Mouse (Mus musculus): Measurements from ENCODE around the gene Zfp273. TPM values are rescaled to one million over a fixed set of nuclear protein-coding genes. Genes with fewer than 3 reads are reported as not detected.
A peak's percentile ranks its signal among the peaks of the same experiment; 100 is the strongest.
"Not testable (repeated sequence)": the region's sequence is repeated elsewhere in the genome, so short reads cannot be mapped to it uniquely, and the experiment has no call there.

The Zfp273 gene
- total and polyA plus RNA-seq, 2 experiments from 2014 or later: 2.5 to 3.2 TPM

DNA sequence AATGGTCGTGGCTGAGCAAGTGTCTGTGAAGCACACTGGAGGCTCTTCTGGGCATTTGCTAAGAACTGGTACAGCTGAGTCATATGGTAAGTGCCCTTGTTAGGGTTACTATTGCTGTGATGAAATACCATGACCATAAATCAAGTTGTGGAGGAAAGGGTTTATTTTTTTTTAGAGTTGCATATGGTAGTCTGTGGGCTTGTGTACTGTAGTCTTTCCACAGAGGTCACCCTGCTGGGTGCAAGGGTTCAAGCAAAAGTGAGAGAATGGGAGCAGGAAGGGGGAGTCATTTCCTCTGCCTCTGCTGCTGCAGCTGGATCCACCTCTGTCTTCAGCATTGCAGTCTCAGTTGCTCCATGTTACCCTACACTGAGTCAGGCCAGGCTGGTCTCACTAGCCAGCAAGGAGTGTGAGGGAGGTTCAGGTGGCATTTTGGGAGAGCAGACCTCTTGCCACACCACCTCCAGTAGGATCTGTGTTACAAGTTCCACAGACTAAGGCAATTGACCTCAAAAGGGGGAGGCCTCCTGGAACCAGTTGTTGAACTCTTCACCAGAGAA, 1.8 kb upstream of the Zfp273 start:
- Histone ChIP-seq H3K36me3 (replicated peaks; ENCODE audit: control insufficient read depth, insufficient read depth, low read length) (no peaks in the 10 kb centered on the region), H3K4me1 (ENCODE audit: control insufficient read depth, insufficient read depth) (no peaks in the 10 kb centered on the region), H3K4me3 (ENCODE audit: low read depth, low read length) (no peak overlapping the region), H3K9ac (replicated peaks; ENCODE audit: low read depth, low read length) (no peak overlapping the region), H3K9me3 (replicated peaks; ENCODE audit: control insufficient read depth, low read length) (no peaks in the 10 kb centered on the region), H3K27ac (ENCODE audit: low read depth) (no peak overlapping the region), H3K27me3 (ENCODE audit: control insufficient read depth, insufficient read depth, low read length) (no peaks in the 10 kb centered on the region), H3K4me2 (ENCODE audit: low read depth, low read length) (no peak overlapping the region)
- ATAC-seq (ENCODE audit: insufficient read depth, low read depth) (no peak), DNase-seq (ENCODE audit: low spot score) (no peak)
- TF ChIP-seq EP300 (IDR thresholded peaks at IDR 0.05; ENCODE audit: low read depth) (no peak), CTCF (IDR thresholded peaks at IDR 0.05; ENCODE audit: low read depth) (no peak)
- 54% methylated on average over 1 of the region's 1 CpGs for WGBS

DNA sequence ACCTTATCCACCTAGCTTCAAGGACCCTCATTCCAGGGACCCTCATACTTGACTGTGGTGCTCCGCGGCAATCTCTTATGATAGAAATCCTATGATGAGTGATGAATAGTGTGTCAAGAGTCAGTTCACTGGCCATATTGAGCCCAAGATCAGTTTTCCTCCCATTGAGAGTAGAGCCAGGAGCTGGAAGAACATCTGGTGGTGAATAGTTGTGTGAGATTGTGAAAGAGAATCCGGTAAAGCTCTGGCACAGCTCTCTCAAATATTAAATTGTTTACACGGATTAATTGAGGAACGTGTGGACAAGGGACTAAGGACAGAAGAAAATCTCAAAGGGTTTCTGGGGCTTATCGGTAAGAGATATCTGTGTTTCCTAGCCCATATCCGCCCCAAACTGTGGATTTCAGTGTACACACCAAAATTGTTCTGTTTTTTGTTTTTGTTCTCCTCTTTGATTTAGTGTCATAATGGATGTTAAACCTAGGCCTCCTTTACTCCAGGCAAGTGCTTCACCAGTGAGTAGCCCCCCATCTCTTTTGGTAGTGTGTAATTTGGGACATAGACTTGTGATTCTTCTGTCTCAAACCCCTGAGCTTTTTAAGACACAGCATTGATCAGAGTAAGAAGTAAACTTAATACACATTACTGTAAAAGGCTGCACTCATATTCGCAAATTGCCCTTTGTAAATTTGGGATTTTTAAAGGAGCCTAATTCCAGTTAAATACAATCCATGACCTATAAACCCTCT, 405 bp upstream of the Zfp273 start:
- DNase-seq (ENCODE audit: low spot score) (no peak), ATAC-seq (ENCODE audit: insufficient read depth, low read depth) (no peak)
- Histone ChIP-seq H3K9me3 (replicated peaks; ENCODE audit: control insufficient read depth, low read length) (0 out of 2 replicates have a peak, but pooled peaks cover 4% of the 10 kb centered on the region), H3K4me1 (ENCODE audit: control insufficient read depth, insufficient read depth) (no peaks in the 10 kb centered on the region), H3K9ac (replicated peaks; ENCODE audit: low read depth, low read length) (no peak overlapping the region; the same call in 1 of the 2 replicates), H3K4me2 (ENCODE audit: low read depth, low read length) (peak overlapping the region; percentile 73; the same call in 1 of the 2 replicates), H3K27ac (ENCODE audit: low read depth) (peak overlapping the region; percentile 93), H3K4me3 (ENCODE audit: low read depth, low read length) (peak overlapping the region; percentile 93), H3K27me3 (ENCODE audit: control insufficient read depth, insufficient read depth, low read length) (no peaks in the 10 kb centered on the region), H3K36me3 (replicated peaks; ENCODE audit: control insufficient read depth, insufficient read depth, low read length) (no peaks in the 10 kb centered on the region)
- 74% methylated on average over 8 of the region's 8 CpGs for WGBS
- TF ChIP-seq EP300 (IDR thresholded peaks at IDR 0.05; ENCODE audit: low read depth) (no peak), CTCF (IDR thresholded peaks at IDR 0.05; ENCODE audit: low read depth) (no peak)

- Histone ChIP-seq H3K27ac (ENCODE audit: low read depth) (no peak overlapping the region), H3K4me3 (ENCODE audit: low read depth, low read length) (no peak overlapping the region), H3K4me1 (ENCODE audit: control insufficient read depth, insufficient read depth) (no peaks in the 10 kb centered on the region), H3K9ac (replicated peaks; ENCODE audit: low read depth, low read length) (no peak overlapping the region), H3K4me2 (ENCODE audit: low read depth, low read length) (no peak overlapping the region), H3K27me3 (ENCODE audit: control insufficient read depth, insufficient read depth, low read length) (no peaks in the 10 kb centered on the region), H3K9me3 (replicated peaks; ENCODE audit: control insufficient read depth, low read length) (0 out of 2 replicates have a peak, but pooled peaks cover 4% of the 10 kb centered on the region), H3K36me3 (replicated peaks; ENCODE audit: control insufficient read depth, insufficient read depth, low read length) (peaks cover 8% of the 10 kb centered on the region)
- WGBS: 45% methylated on average over 1 of the region's 1 CpGs
- no peak for ATAC-seq (ENCODE audit: insufficient read depth, low read depth)
- peak; percentile 10 for DNase-seq (ENCODE audit: low spot score)
- no peak for TF ChIP-seq CTCF (IDR thresholded peaks at IDR 0.05; ENCODE audit: low read depth)
Observed at GRCm38 (mm10) chr13:67818636-67819035, 5.1 kb downstream of the Zfp273 start.

GRCm38 (mm10) chr13:67830911-67831336, 17.4 kb downstream of the Zfp273 start, which contains the start of gene Gm10037:
TSS of gene Gm10037 (plus strand) at chr13:67831106.
- no peaks in the 10 kb centered on the region for H3K4me1 ChIP-seq (ENCODE audit: control insufficient read depth, insufficient read depth)
- H3K4me3 ChIP-seq (ENCODE audit: low read depth, low read length): peak within 1 kb of the TSS; percentile 74
- H3K9me3 ChIP-seq (replicated peaks; ENCODE audit: control insufficient read depth, low read length): peaks cover 11% of the 10 kb centered on the region; the same call in 1 of the 2 replicates
- H3K36me3 ChIP-seq (replicated peaks; ENCODE audit: control insufficient read depth, insufficient read depth, low read length): peaks cover 6% of the 10 kb centered on the region; the same call in 1 of the 2 replicates
- WGBS: 5% methylated on average over 14 of the region's 14 CpGs
- TF ChIP-seq CTCF (IDR thresholded peaks at IDR 0.05; ENCODE audit: low read depth) (no peak), EP300 (IDR thresholded peaks at IDR 0.05; ENCODE audit: low read depth) (no peak)
- ATAC-seq (ENCODE audit: insufficient read depth, low read depth) (peak; percentile 68), DNase-seq (ENCODE audit: low spot score) (peak; percentile 78)
- peak within 1 kb of the TSS; percentile 81 for H3K4me2 ChIP-seq (ENCODE audit: low read depth, low read length)
- no peaks in the 10 kb centered on the region for H3K27me3 ChIP-seq (ENCODE audit: control insufficient read depth, insufficient read depth, low read length)
- no peak within 1 kb of the TSS for H3K27ac ChIP-seq (ENCODE audit: low read depth)
- H3K9ac ChIP-seq (replicated peaks; ENCODE audit: low read depth, low read length): peak within 1 kb of the TSS; percentile 56

GRCm38 (mm10) chr13:67833137-67833536, 19.6 kb downstream of the Zfp273 start:
- not testable (repeated sequence) for H3K9me3 ChIP-seq (replicated peaks; ENCODE audit: control insufficient read depth, low read length); H3K27ac ChIP-seq (ENCODE audit: low read depth); H3K4me3 ChIP-seq (ENCODE audit: low read depth, low read length); H3K27me3 ChIP-seq (ENCODE audit: control insufficient read depth, insufficient read depth, low read length); DNase-seq (ENCODE audit: low spot score); ATAC-seq (ENCODE audit: insufficient read depth, low read depth); H3K4me2 ChIP-seq (ENCODE audit: low read depth, low read length); H3K4me1 ChIP-seq (ENCODE audit: control insufficient read depth, insufficient read depth); H3K36me3 ChIP-seq (replicated peaks; ENCODE audit: control insufficient read depth, insufficient read depth, low read length); H3K9ac ChIP-seq (replicated peaks; ENCODE audit: low read depth, low read length)
- TF ChIP-seq CTCF (IDR thresholded peaks at IDR 0.05; ENCODE audit: low read depth): peak; percentile 26
